Mouse (Mus musculus) stomach, postnatal 0 days (tissue): ENCODE data around the gene Rnf34.

ENCODE experiments used
- CTCF ChIP-seq: IDR thresholded peaks from 2 replicates; pipeline ENCODE4 v1.5.1; 2016; ENCODE audit warnings: antibody characterized with exemption, low read depth, mild to moderate bottlenecking, moderate library complexity
- EP300 ChIP-seq: optimal IDR thresholded peaks from 2 replicates; pipeline ENCODE3; 2016; ENCODE audit warnings: antibody characterized with exemption

- TF ChIP-seq CTCF (no peak), EP300 (no peak)
Observed at GRCm38 (mm10) chr5:122883237-122883636, 33.4 kb downstream of the Rnf34 start.
